Mouse (Mus musculus): ENCODE results near the gene Elof1. TPM values are rescaled to one million over a fixed set of nuclear protein-coding genes. Genes with fewer than 3 reads are reported as not detected.
A peak's percentile ranks its signal among the peaks of the same experiment; 100 is the strongest.
"Not testable (repeated sequence)": the region's sequence is repeated elsewhere in the genome, so short reads cannot be mapped to it uniquely, and the experiment has no call there.

Elof1 gene
- 10 to 100 TPM; 32.5 to 35.3 TPM for total RNA-seq (2021)
- long read RNA-seq, experiment 1, transcript Elof1-201 (3 exons, 888 nt), result major isoform, 59 of 68 reads
- long read RNA-seq, experiment 1, partial matches to known transcripts, result 0 of 68 reads
- long read RNA-seq, experiment 1, other reads (novel, unspliced or antisense), result 3 of 68 reads
- long read RNA-seq, experiment 2, transcript Elof1-201 (3 exons, 888 nt), result major isoform, 82 of 101 reads
- long read RNA-seq, experiment 2, transcript Elof1-204 (3 exons, 567 nt), result minor isoform, 9 of 101 reads
- long read RNA-seq, experiment 2, partial matches to known transcripts, result 0 of 101 reads
- long read RNA-seq, experiment 2, other reads (novel, unspliced or antisense), result 5 of 101 reads

GRCm38 (mm10) chr9:22116740-22117426 is at the start of gene Elof1:
Gene Elof1, minus strand, starts transcription at chr9:22117172.
- intact Hi-C loops (cut with DNase I), result no loop called here
- peak; percentile 85 to 87 for DNase-seq

GRCm38 (mm10) chr9:22166686-22167085 is 49.7 kb upstream of the Elof1 start:
- intact Hi-C loops (cut with DNase I), result no loop called here
- no peak for DNase-seq

GRCm38 (mm10) chr9:22165964-22166363 is 49.0 kb upstream of the Elof1 start:
- intact Hi-C loops (cut with DNase I), result no loop called here
- DNase-seq, result no peak

- DNase-seq, result no peak
Observed at GRCm38 (mm10) chr9:22164711-22165668, 48.0 kb upstream of the Elof1 start.

GRCm38 (mm10) chr9:22162912-22163311 is 45.9 kb upstream of the Elof1 start:
- intact Hi-C loops (cut with DNase I), result no loop called here
- no peak for DNase-seq

More at GRCm38 (mm10) chr9:22164711-22165668, 48.0 kb upstream of the Elof1 start:
- intact Hi-C loops (cut with DNase I), result no loop called here

- DNase-seq, result no peak
- intact Hi-C loops (cut with DNase I), result no loop called here
Observed at GRCm38 (mm10) chr9:22162305-22162704, 45.3 kb upstream of the Elof1 start.

GRCm38 (mm10) chr9:22161299-22161698 is 44.3 kb upstream of the Elof1 start:
- no peak for DNase-seq
- intact Hi-C loops (cut with DNase I), result no loop called here

- DNase-seq, result no peak
- intact Hi-C loops (cut with DNase I), result no loop called here
Observed at GRCm38 (mm10) chr9:22157516-22158265, 40.7 kb upstream of the Elof1 start.

GRCm38 (mm10) chr9:22156497-22157245 is 39.7 kb upstream of the Elof1 start, which contains the start of gene Pigyl:
Gene Pigyl, plus strand, starts transcription at chr9:22156846.
- peak; percentile 99 to 100 for DNase-seq
- intact Hi-C loops (cut with DNase I), result no loop called here

GRCm38 (mm10) chr9:22155614-22156013 is 38.6 kb upstream of the Elof1 start:
- no peak for DNase-seq
- intact Hi-C loops (cut with DNase I), result no loop called here

GRCm38 (mm10) chr9:22153810-22154209 is 36.8 kb upstream of the Elof1 start:
- intact Hi-C loops (cut with DNase I), result no loop called here

GRCm38 (mm10) chr9:22150946-22151345 is 34.0 kb upstream of the Elof1 start:
- DNase-seq, result no peak
- intact Hi-C loops (cut with DNase I), result no loop called here

More at GRCm38 (mm10) chr9:22153810-22154209, 36.8 kb upstream of the Elof1 start:
- DNase-seq, result no peak

- intact Hi-C loops (cut with DNase I); DNase-seq: not testable (repeated sequence)
Observed at GRCm38 (mm10) chr9:22150249-22150693, 33.3 kb upstream of the Elof1 start.

- DNase-seq, result no peak
- intact Hi-C loops (cut with DNase I), result loop anchor here (5.0 kb wide), 1 partner anchor 172 kb away; no protein-coding TSS in a partner anchor
Observed at GRCm38 (mm10) chr9:22149426-22150248, 32.7 kb upstream of the Elof1 start.

- intact Hi-C loops (cut with DNase I), result no loop called here
- DNase-seq, result no peak
Observed at GRCm38 (mm10) chr9:22144304-22144965, 27.5 kb upstream of the Elof1 start.

GRCm38 (mm10) chr9:22143108-22144037 is 26.4 kb upstream of the Elof1 start:
- intact Hi-C loops (cut with DNase I), result loop anchor here (1.0 to 2.0 kb wide), 2 partner anchors 23 to 77 kb away; no protein-coding TSS in a partner anchor
- peak; percentile 74 to 79 for DNase-seq
